Mouse (Mus musculus): ENCODE measurements around the gene Rubcn.
"Not testable (repeated sequence)": the region's sequence is repeated elsewhere in the genome, so short reads cannot be mapped to it uniquely, and the experiment has no call there.

Rubcn gene

DNA sequence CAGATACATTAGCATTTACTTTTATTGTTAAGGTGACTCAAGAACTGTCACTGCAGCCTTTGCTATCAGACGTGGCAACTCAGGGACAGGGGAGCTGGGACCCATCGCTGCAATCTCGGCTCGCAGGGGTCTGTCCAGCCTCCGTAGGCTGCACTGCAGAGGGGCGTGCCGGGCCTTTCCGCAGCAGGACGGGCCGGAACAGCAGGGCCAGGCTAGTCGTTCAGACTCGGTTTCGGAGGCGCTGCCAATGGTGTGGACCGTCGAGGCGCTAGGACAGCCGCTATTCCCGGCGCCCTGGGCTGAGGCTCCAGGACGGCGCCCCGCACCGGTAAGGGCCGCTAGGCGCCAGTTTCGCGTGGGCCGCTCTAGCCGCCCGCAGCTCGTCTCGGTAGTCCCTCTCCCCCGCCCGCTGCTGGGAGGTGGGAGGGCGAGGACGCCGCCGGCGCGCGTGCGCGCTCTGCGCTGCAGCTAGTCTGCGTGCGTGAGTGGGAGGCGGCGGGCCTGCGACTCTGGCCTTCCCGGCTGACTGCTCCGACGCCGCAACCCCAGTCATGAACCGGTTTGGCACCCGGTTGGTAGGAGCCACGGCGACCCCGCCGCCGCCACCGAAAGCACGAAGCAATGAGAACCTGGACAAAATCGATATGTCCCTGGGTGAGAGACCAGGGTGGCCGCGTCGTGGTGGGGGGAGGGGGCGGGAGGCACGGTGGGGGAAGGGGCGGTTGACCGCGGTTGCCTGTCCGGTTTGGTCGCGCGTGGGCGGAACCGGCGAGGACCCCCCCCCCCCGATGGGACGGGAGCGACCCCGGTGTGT lies at the start of gene Rubcn, which contains the start of gene Fyttd1:
Rubcn (minus strand) TSS at position 424 of the 814 bp plus-strand sequence.
Fyttd1 (plus strand) TSS at position 158 of the 814 bp plus-strand sequence.
- DNase-seq = peak; percentile 98

DNA sequence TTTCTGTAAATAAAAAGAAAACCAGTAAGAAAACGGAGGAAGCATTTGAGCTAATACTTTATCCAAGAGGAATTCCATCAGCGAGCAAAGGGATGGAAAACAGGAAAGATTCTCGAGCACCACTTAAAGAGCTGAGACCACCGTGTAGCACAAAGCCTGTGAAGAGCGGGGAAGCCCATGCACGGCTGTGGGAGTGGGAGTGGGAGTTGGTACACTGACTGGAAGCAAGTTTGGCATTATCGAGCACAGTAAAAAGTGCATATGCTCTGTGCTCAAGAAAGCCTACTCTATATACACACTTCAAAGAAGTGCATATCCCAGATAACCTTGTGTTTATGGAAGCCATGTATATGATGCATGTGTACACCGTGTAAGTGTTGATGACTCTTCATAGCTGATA lies 49.5 kb upstream of the Rubcn start:
- DNase-seq = no peak

DNA sequence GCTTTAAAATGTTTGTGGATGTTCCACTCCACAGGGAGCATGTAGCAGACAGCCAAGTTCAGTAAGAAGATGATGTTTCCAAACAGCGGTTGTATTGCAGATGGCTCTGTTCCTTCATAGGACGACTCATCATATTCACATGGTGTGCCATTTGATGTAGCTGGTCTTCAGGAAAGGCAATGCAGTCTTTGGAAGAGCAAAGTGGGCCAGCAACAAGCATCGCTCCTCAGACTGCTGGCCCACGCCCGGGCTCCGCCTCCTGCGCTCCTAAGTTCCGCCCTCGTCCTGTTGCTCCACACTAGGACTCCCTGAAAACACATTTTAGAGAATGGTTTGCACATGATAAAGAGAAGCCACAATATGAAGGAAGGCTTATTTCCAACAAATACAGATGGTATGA lies 49.1 kb upstream of the Rubcn start:
- DNase-seq = not testable (repeated sequence)

DNA sequence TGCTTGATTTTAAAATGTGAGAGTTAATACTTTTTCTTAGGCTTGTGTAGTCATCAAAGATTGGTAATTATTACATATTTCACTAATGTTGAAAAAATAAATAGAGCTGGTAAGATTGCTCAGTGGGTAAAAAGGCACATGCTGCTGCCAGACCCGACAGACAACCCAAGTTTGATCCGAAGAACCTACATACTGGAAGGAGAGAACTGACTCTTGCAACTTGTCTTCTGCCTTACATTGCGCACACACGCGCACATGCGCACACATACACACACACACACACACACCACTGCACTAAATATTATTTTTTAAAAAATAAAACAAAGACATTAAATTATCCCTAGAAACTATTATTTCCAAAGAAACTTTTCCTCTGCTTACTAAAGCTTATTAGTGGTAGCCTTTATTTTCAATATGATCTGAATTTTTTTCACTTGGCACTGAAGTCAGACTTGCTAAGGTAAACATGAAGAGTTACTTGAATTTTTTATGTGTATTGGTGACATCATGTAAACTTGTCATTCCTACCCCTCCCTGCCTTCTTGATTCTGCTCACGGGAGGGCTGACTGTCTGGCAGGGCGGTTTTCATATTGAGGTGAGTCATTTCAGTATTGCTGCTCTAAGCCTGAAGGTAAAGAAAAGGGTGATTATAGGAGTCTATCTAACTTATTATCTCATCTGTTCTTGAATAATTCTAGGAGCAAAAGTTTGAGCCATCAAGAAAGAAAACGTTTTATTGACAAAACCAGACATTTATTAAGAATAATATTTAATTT lies 37.9 kb upstream of the Rubcn start:
- DNase-seq = no peak

DNA sequence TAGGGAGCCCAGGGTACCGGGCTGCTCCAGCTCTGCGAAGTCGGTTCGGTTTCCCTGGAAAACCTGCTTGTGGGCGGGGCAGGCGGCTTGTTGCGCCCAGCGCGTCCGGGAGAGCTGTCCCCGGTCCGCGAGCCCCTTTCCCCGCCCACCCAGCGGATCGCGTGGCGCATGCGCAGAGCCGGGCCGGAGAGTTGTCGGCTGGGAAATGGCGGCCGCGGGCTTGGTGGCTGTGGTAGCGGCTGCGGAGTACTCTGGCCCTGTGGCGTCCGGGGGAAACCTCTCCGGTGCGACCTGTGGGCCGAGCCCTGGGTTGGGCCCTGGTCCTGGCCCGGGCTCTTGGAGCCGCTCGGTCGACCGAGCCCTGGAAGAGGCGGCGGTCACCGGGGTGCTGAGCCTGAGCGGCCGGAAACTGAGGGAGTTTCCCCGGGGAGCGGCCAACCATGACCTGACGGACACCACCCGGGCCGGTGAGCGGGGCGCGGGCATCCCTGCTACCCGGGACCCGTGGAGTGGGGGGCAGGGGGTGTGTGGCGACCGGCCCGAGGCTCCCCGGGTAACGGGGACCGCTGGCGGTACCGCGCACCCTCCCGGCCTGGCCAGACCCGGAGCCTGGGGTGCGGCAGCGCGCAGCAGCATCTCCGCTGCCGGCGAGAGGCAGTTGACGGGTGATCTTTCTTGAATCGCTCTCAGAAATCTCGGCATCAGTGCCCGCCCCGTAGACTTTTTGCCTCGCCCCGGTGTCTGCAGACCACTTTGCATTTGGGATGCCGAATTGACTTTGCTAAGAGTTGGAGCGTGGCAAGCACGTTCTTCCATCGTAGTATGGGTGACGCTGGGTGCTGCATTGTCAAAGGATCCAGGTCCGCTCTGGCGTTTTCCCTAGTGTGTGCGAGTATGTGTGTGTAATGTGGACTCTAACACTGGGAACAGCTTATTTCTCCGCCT lies 36.6 kb upstream of the Rubcn start, which contains the start of gene Lrch3:
Lrch3 (plus strand) TSS at position 164 of the 945 bp plus-strand sequence.
- peak; percentile 95 for DNase-seq

DNA sequence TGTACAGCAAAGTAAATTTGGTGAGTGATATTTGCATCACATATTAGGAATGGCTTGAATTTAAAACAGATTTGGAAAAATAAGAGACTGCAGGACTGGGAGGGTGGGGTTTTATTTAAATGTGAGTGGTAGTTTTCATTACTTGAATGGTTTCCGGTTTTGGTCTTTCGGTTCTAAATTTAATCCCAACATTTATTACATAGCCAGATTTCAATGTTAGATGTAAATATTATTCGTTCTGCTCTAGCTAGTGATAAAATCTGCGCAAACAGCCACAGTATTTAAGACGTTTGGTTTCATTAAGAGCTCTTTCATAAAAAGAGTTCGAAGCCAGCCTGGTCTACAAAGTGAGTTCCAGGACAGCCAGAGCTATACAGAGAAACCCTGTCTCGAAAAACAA lies 35.6 kb upstream of the Rubcn start:
- no peak for DNase-seq

DNA sequence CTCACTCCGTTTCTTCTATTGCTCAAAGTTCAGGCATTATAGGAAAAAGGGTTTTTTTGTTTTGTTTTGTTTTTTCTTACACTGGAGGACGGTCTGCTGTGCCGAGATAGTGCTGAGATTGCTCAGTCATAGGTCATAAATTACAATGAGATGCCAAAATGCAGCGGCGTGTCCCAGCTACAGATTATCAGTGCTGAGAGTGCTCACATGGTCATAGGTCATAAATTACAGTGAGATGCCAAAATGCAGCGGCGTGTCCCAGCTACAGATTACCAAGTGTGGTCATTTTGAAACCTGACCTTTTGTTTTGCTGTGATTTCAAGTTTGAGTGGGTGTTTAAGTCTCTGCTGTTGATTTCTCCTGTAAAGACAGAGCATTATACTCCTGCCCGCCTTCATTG lies 29.2 kb upstream of the Rubcn start:
- DNase-seq = no peak

DNA sequence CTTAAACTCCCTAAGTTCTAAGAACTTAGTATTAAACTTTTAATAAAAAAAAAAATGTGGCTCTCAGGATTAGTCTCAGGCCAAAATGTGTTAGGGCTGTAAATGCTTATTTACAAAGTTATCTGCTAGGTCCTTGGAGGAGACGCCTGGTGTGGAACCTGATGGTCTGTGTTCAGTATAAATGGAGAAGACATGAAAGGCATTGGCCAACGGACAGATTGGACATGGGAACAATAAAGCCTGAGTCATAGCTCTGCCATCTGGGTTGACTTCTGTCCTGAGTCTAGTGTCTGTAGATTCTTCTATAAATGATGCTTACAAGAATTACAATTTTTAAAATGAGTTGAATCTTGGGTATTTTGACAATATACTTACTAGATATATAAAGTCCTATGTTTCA lies 28.6 kb upstream of the Rubcn start:
- no peak for DNase-seq

DNA sequence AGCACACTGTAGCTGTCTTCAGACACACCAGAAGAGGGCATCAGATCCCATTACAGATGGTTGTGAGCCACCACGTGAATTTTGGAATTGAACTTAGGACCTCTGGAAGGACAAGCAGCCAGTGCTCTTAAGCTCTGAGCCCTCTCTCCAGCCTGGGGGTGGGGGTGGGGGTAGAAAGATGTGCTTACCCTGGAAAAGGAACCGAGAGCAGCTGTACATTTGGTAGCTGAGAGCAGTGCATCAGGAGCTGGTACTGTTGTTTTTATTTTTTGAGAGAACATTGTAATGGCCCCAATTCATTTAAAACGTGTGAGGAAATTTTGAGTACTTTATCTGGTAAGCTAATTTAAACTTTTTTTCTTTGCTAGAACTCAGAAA lies 24.5 kb upstream of the Rubcn start:
- no peak for DNase-seq

DNA sequence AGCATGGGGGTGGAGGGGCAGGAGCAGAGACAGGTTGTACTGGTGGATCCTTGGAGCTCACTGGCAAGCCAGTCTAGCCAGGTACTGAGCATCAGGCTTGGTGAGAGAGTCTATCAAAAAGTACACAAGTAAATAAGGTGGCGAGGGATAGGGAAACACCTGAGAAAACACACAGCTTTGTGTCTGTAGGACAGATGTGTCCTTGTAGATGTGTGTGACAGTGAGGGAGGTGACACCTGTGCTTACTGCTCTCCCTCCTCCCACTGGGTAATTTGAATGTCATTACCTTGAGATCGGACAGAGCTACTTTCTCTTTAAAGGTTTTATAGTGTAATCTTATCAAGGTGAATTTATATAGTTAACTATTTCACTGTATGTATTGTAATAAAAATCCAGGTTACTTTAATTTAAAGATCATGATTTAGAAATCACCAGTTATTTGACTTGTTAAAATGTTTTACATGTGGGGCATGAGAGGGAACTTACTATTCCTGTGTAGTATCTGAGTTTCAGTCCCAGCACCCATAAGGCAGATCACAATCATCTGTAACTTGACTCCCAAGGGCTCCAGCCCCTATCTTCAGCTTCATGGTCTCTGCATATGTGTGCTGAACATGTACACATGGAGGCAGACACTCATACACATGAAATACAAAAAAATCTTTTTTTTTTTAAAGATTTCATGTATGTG lies 23.9 kb upstream of the Rubcn start:
- DNase-seq = no peak

DNA sequence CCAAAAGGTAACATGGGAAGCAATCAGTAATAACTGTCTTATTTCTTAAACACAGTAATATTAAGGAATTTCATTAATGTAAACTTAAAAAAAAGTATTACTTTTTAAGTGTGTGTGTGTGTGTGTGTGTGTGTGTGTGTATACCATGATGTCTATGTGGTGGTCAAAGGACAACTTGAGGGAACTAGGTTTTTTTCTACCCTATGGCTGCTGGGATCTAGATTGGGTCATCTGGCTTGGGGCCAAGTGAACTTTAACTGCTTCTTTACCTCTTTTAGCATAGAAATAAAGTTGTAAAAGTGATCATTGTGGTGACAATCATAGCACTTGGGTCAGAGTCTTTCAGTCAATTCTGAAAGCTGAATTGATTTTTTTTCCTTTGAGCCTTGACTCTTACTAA lies 18.6 kb upstream of the Rubcn start:
- DNase-seq = no peak

DNA sequence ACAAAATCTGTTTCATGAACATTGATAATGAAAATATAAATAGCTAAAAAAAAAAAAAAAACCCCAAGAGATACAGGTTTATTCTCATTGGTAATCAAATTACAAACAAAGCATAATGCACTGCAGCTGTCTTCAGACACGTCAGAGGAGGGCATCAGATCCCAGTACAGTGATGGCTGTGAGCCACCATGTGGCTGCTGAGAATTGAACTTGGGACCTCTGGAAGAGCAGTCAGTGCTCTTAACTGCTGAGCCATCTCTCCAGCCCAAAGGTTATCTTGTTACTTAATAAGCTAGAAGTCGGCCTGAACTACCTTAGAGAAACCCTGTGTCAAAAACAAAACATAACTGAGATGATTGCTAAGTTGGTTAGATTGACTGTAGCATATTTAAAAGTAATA lies 12.3 kb upstream of the Rubcn start:
- no peak for DNase-seq

DNA sequence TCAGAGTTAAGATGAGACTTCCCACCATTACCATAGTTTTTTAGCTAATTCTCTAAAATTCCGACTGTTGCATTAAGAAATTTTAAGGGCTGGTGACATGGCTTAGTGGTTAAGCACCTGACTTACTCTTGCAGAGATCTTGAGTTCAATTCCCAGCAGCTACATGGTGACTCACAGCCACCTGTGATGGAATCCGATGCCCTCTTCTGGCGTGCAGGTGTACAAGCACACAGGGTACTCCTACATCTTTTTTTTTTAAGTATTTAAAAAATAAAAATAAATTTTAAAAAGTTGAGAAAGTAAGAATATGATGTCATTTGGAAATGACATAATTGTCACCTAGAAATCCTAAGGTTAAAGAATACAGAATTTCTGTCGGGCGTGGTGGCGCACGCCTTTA lies 10.4 kb upstream of the Rubcn start:
- peak; percentile 25 for DNase-seq

DNA sequence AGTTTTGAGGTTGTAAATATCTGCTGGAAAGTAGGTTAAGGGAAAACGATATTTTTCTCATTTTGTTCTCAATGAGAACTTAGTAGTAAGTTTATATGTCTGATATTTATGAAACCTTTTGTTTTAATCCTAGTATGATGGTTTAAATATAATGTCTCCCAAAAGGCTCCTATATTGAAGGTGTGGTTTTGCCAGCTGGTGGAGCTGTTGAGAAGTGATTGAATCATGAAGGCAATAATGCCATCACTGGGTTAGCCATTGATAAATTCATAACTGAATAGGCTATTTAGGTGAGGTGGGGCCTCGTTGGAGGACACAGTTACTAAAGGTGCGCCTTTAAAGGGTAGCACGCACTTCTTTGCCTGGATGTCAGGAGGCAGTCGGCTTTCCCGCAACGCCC lies 4.0 kb upstream of the Rubcn start:
- no peak for DNase-seq

DNA sequence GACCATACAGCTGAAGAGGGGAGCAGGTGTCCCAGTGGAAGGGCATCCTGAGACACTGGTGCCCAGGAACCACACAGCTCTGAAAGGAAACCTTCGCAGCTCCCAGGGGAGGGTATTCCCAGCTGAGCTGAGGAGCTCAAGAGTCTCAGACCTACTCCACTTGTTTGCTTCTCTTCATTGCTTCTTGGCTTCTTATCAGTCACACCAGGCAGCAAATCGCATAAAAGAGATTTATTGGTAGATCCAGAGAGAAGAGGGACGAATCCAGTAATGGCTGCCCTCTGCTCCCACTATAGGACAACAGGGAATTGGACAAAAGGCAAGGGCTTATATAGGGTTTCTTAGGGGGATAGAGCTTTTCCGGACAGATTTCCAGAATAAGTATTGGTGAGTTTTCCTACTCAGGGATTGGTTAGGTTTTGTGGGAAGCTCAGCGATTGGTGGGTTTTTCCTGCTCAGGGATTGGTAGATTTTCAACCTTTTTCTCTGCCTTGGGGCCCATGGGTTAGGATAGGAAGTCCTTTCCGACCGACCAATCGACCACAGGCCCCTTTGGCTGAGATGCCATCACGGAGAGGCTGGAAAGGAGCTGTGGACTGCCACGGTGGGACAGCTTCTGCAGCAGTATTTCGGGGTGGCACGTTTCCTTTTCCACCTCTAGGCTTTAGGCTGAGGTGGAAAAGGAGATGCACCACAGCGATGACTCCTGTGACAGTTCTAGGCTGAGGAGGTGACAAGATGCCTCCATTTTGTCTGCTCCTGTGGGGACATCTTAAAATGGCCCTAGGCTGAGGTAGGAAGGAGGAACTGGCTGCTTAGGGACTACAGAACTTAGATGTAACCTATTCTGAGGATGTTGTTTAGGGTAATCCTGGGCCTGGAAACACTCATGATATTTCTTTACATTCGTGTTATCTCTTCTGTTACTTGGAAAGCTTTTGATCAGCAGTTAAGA lies 1.7 kb upstream of the Rubcn start:
- no peak for DNase-seq

DNA sequence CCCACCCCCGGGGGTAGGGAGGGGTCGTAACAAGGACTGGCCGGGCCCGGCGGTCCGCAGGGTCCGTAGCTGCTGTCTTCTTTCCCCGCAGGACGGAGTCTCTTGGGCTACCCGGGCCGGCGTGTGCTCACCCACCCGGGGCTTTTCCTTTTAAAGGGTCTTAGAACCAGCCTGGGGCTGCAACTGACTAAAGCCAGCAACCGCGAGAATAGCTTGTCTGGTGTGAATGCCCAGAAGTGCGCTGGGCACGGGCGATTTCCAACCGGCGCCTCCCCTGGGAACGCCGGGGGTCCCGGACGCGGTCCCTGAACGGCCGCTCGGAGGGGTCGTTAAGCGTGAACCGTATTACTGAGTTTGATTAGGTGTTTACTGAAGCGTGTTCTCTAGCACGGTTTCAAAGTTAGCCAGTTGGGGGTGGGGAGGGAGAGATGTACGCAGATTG lies 612 bp upstream of the Rubcn start:
- DNase-seq = peak; percentile 33

DNA sequence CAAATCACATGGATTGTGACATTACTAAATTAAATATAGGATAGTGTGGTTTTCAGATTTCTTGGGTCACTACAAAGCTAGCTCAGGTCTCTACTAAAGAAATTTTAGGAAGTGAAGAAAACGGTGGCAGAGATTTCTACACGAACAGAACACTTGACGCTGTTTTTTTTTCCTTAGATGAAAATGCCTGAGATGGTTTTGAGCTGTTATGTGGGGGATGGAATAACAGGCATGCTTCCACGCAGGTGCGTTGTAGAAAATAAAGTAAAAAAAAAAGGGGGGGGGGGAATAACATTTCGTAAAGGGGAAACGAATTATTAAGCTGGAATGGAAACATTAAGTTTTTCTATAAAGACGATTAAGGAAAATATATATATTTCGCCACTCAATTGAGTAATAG lies 735 bp downstream of the Rubcn start:
- no peak for DNase-seq

DNA sequence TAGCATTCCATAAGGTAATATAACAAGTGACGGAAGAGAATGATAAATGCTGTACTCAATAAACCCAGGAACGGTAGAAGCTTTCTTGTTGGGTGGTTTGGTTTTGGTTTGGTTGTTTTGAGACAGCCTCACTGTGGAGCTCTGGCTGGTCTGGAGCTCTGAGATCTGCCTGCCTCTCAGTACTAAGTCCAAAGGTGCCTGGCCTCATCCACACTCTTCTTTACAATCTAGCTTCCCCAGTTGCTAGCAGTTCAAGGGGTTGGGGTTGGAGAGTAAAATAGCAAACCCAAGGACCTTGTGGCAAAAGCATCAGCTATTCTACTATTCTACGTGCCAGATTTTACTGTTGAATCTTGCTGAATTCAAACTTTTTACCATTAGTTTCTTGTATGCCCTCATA lies 1.7 kb downstream of the Rubcn start:
- DNase-seq = no peak

DNA sequence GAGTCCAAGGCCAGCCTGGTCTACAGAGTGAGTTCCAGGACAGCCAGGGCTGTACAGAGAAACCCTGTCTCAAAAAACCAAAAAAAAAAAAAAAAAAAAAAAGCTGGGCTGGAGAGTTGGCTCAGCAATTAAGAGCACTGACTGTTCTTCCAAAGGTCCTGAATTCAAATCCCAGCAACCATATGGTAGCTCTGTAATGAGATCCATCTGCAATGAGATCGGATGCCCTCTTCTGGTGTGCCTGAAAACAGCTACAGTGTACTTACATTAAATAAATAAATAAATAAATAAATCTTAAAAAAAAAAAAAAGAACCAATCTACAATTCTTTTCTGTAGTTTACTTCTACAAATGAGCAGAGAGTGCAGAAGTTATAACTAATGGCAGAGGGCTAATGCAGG lies 2.3 kb downstream of the Rubcn start:
- not testable (repeated sequence) for DNase-seq

DNA sequence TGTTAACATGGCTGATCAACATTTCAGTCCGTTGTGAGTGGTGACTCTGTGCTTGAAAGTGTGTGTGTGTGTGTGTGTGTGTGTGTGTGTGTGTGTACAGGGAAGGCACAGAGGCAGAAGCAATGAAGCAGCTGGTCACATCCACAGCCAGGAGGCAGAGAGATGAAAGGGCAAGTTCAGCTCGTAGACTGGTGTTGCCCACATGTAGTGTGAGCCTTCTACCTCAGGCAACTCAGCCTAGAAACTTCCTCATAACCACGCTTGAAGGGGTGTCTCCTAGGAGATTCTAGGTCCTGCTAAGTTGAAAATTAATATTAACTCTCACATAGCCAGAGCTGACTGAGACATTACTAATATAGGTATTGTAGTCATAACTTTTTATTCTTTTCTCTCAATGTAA lies 4.2 kb downstream of the Rubcn start:
- DNase-seq = no peak

DNA sequence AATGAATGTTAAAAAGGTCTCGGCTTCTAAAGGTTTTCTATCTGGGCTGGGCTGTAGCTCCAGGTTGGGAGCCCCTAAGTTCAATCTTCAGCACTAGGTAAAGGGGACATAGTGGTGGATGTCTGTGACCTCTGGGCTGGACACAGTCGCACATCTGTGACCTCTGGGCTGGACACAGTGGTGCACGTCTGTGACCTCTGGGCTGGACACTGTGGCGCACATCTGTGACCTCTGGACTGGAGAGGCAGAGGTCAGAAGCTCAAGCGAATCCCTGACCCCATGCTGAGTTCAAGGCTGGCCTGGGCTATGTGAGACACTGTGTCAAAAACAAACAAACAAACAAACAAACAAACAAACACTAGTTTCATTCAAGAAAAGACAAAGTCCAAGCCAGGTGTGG lies 7.3 kb downstream of the Rubcn start:
- no peak for DNase-seq

Measured in thymus, postnatal 14 days (tissue).